Mouse (Mus musculus) liver, postnatal 0 days (tissue): ENCODE data around the gene Rpl39.

Experiments
- CTCF ChIP-seq: sonication (generic); IDR thresholded peaks from 2 replicates; pipeline ENCODE4 v1.5.1; 2016; ENCODE audit warnings: antibody characterized with exemption, low read depth
- EP300 ChIP-seq: IDR thresholded peaks from 2 replicates; pipeline ENCODE4 v1.6.1; 2016; ENCODE audit warnings: antibody characterized with exemption, low read depth, mild to moderate bottlenecking

GRCm38 (mm10) chrX:37095106-37095768, 10.0 kb upstream of the Rpl39 start:
- no peak for TF ChIP-seq CTCF
- no peak for TF ChIP-seq EP300
